Mouse (Mus musculus) stomach, embryonic 16.5 days (tissue): ENCODE measurements around the gene Zfp629. TPM values are rescaled to one million over a fixed set of nuclear protein-coding genes. Genes with fewer than 3 reads are reported as not detected.

Source experiments
- ATAC-seq: fragments of 200-750 bp; cut with Nextera tagmentation; 2 replicates; pipeline ENCODE4 v1.8.0; 2017; ENCODE audit warnings: moderate number of reproducible peaks, moderate TSS enrichment; ENCODE audit not compliant: insufficient read depth, low FRiP score
- H3K27ac ChIP-seq: fragments of 300-500 bp; sonication (generic); 2 replicates; pipeline ENCODE4 v1.5.1; 2014; ENCODE audit warnings: low read length
- H3K27me3 ChIP-seq: fragments of 300-500 bp; sonication (generic); 2 replicates; pipeline ENCODE4 v1.6.1; 2014; ENCODE audit warnings: low read length, control low read depth, mixed read lengths; ENCODE audit not compliant: control insufficient read depth, insufficient read depth
- H3K36me3 ChIP-seq: fragments of 300-500 bp; sonication (generic); 2 replicates; pipeline ENCODE4 v1.6.1; 2014; ENCODE audit warnings: low read length; ENCODE audit not compliant: control insufficient read depth, insufficient read depth
- H3K4me1 ChIP-seq: fragments of 300-500 bp; sonication (generic); 2 replicates; pipeline ENCODE4 v1.6.1; 2014; ENCODE audit warnings: low read length, control low read depth, mixed read lengths; ENCODE audit not compliant: control insufficient read depth, insufficient read depth
- H3K4me2 ChIP-seq: fragments of 300-500 bp; sonication (generic); 2 replicates; pipeline ENCODE4 v1.6.1; 2014; ENCODE audit warnings: low read depth, low read length, mixed read lengths
- H3K4me3 ChIP-seq: fragments of 300-500 bp; sonication (generic); replicated peaks from 2 replicates; pipeline ENCODE4 v1.5.1; 2014; ENCODE audit warnings: mild to moderate bottlenecking, low read length
- H3K9ac ChIP-seq: fragments of 300-500 bp; sonication (generic); 2 replicates; pipeline ENCODE4 v1.6.1; 2014; ENCODE audit warnings: low read length
- H3K9me3 ChIP-seq: fragments of 300-500 bp; sonication (generic); replicated peaks from 2 replicates; pipeline ENCODE4 v1.6.1; 2016; ENCODE audit warnings: low read length, control low read depth; ENCODE audit not compliant: control insufficient read depth
- WGBS: fragments of 180-500 bp; shearing (Covaris S2); extraction: QIAGEN DNeasy Blood & Tissue Kit; methylation state at CpG from one replicate; pipeline ENCODE4 v1.1.7; 2014; 5-methylcytosine and 5-hydroxymethylcytosine counted together
- polyA plus RNA-seq: library from polyadenylated mRNA; unstranded; fragments of >200 nt; fragmentation: Nextera tagmentation; extraction: Ambion mirVana; gene quantifications from 2 replicates; pipeline ENCODE4 v1.2.1, GENCODE M21; 2015

The Zfp629 gene
- polyA plus RNA-seq, 1 experiment from 2014 or later = 10.4 TPM

- 95% methylated on average over 29 of the region's 29 CpGs for whole genome bisulfite sequencing
- Histone ChIP-seq H3K27me3 (no peaks in the 10 kb centered on the region), H3K4me2 (no peak overlapping the region), H3K9ac (no peak overlapping the region), H3K4me1 (peaks cover 13% of the 10 kb centered on the region), H3K4me3 (no peak overlapping the region), H3K9me3 (0 out of 2 replicates have a peak, but pooled peaks cover 6% of the 10 kb centered on the region), H3K36me3 (peaks cover 49% of the 10 kb centered on the region), H3K27ac (no peak overlapping the region)
- ATAC-seq = no peak
These were observed 4.6 kb downstream of the Zfp629 start for GRCm38 (mm10) chr7:127611011-127611410.

- no peak for ATAC-seq
- Histone ChIP-seq H3K27me3 (no peaks in the 10 kb centered on the region), H3K27ac (no peak overlapping the region), H3K9ac (no peak overlapping the region), H3K36me3 (peaks cover 42% of the 10 kb centered on the region), H3K4me2 (no peak overlapping the region), H3K4me1 (no peaks in the 10 kb centered on the region), H3K4me3 (no peak overlapping the region), H3K9me3 (0 out of 2 replicates have a peak, but pooled peaks cover 6% of the 10 kb centered on the region)
- WGBS = 69% methylated on average over 6 of the region's 6 CpGs
These were observed 8.4 kb downstream of the Zfp629 start for GRCm38 (mm10) chr7:127607150-127607549.

DNA sequence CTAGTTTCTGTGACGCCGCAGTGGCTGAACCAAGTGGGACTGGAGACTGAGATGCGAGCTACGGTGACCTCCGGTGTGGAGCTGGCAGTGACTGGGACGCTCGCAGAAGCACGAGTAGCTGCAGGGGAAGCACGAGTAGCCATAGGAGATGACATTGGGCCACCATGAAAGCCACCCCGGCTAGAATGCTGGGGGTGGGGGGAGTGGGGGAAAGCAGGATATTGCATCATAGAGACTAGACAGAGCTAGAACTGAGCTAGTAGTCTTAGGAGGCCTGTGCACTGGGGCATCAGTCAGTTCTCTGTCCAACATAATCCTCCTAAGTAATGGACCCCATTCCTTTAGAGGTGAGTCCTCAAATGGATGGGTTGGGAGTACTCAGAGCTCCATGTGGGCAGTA lies 11.3 kb downstream of the Zfp629 start:
- Histone ChIP-seq H3K9me3 (no peaks in the 10 kb centered on the region), H3K4me3 (no peak overlapping the region), H3K9ac (no peak overlapping the region), H3K27me3 (no peaks in the 10 kb centered on the region), H3K4me2 (no peak overlapping the region), H3K36me3 (peaks cover 18% of the 10 kb centered on the region; the same call in 1 of the 2 replicates), H3K4me1 (no peaks in the 10 kb centered on the region), H3K27ac (no peak overlapping the region)
- no peak for ATAC-seq
- 86% methylated on average over 10 of the region's 10 CpGs for WGBS

- H3K27me3 ChIP-seq = no peaks in the 10 kb centered on the region
- no peak for ATAC-seq
- no peaks in the 10 kb centered on the region for H3K4me1 ChIP-seq
- peaks cover 6% of the 10 kb centered on the region; the same call in 1 of the 2 replicates for H3K36me3 ChIP-seq
- no peak overlapping the region for H3K4me3 ChIP-seq
- no peak overlapping the region for H3K9ac ChIP-seq
- H3K27ac ChIP-seq = no peak overlapping the region
- H3K4me2 ChIP-seq = no peak overlapping the region
- H3K9me3 ChIP-seq = no peaks in the 10 kb centered on the region
- WGBS = 91% methylated on average over 2 of the region's 2 CpGs
These were observed 12.7 kb downstream of the Zfp629 start for GRCm38 (mm10) chr7:127602903-127603302.

DNA sequence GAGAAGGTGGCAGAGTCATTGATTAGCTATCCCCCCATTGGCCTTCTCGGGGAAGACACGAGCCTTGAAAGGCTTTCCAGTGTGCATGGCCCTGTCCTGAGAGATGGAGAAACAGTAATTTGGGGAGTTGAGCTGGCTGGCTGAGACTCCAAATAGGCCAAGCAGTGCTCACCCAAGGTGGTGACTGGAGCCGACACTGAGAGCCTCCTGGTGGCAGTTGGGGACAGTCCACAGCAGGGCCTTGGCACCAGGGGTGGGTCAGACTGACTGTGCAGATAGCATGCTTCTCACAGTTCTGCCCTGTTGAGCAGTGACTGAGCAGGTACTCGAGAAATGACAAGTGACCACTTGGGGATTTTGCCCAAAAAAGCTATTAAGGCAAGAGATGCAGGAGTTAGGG lies 13.9 kb downstream of the Zfp629 start:
- 80% methylated on average over 4 of the region's 4 CpGs for WGBS
- H3K4me1 ChIP-seq = no peaks in the 10 kb centered on the region
- no peaks in the 10 kb centered on the region for H3K9me3 ChIP-seq
- ATAC-seq = no peak
- H3K27me3 ChIP-seq = no peaks in the 10 kb centered on the region
- H3K4me3 ChIP-seq = no peak overlapping the region
- peaks cover 18% of the 10 kb centered on the region for H3K36me3 ChIP-seq
- no peak overlapping the region for H3K27ac ChIP-seq
- no peak overlapping the region for H3K9ac ChIP-seq
- H3K4me2 ChIP-seq = no peak overlapping the region

DNA sequence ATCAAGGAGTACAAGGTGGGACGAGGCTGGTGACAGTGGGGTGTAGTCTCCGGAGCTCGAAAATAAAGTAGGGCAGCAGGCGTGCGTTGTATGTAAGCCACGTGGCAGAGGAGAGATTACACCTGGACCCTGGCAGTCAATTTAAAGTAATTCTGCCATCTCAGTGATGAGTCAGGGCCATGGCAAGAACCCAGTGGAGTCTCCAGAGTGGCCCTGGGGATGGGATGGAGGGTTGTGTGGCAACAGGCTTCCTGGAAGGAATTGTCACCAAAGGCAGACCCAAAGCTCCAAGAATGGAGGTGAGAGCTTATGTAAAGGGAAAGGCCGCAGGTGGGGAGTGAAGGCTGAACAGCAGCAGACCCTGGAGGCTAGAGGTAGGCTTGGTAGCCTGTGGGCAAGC lies 15.0 kb downstream of the Zfp629 start:
- Histone ChIP-seq H3K9ac (no peak overlapping the region), H3K9me3 (no peaks in the 10 kb centered on the region), H3K4me3 (no peak overlapping the region), H3K4me1 (no peaks in the 10 kb centered on the region), H3K27ac (no peak overlapping the region), H3K4me2 (no peak overlapping the region), H3K36me3 (peaks cover 29% of the 10 kb centered on the region), H3K27me3 (no peaks in the 10 kb centered on the region)
- 95% methylated on average over 7 of the region's 7 CpGs for WGBS
- ATAC-seq = no peak

DNA sequence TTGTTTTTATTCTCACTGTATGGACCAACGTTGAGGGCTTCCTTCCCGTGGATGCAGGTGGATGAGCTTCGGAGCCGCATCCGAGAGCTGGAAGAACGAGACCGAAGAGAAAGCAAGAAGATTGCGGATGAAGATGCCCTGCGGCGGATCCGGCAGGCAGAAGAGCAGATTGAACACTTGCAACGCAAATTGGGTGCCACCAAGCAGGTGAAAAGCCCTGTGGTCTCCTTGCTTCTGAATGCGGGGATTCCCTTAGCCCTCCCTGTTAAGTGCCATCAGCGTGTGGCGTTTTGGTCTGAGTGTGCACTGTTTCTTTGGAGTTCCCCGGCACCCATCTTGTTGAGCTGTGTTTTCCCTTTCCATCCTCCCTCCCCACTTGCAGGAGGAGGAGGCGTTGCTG lies 18.9 kb downstream of the Zfp629 start:
- Histone ChIP-seq H3K9ac (no peak overlapping the region), H3K36me3 (peaks cover 52% of the 10 kb centered on the region), H3K27ac (no peak overlapping the region), H3K4me3 (no peak overlapping the region), H3K9me3 (no peaks in the 10 kb centered on the region), H3K27me3 (no peaks in the 10 kb centered on the region), H3K4me2 (no peak overlapping the region), H3K4me1 (no peaks in the 10 kb centered on the region)
- no peak for ATAC-seq
- WGBS = 94% methylated on average over 17 of the region's 17 CpGs

GRCm38 (mm10) chr7:127592575-127592974 lies 23.0 kb downstream of the Zfp629 start:
- no peak for ATAC-seq
- H3K4me1 ChIP-seq = peaks cover 9% of the 10 kb centered on the region
- no peak overlapping the region for H3K27ac ChIP-seq
- H3K4me2 ChIP-seq = no peak overlapping the region
- H3K27me3 ChIP-seq = no peaks in the 10 kb centered on the region
- 90% methylated on average over 14 of the region's 14 CpGs for WGBS
- H3K9ac ChIP-seq = no peak overlapping the region
- H3K36me3 ChIP-seq = peaks cover 43% of the 10 kb centered on the region
- no peaks in the 10 kb centered on the region for H3K9me3 ChIP-seq
- H3K4me3 ChIP-seq = no peak overlapping the region

DNA sequence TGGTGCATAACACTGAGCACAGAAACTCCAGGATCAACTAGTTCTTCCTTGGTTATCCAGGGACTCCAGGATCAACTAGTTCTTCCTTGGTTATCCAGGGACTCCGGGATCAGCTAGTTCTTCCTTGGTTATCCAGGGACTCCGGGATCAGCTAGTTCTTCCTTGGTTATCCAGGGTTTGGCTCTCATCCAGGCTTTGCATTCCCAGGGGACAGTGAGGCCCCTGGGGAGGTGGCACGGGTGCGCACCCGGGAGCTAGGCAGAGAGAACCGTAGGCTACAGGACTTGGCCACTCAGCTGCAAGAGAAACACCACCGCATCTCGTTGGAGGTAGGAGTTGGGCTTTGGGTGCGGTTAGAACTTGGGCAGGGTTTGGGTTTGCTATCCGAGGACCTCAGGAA lies 24.5 kb downstream of the Zfp629 start:
- no peak overlapping the region for H3K4me3 ChIP-seq
- H3K27ac ChIP-seq = no peak overlapping the region
- H3K27me3 ChIP-seq = no peaks in the 10 kb centered on the region
- H3K9ac ChIP-seq = no peak overlapping the region
- ATAC-seq = no peak
- H3K4me2 ChIP-seq = no peak overlapping the region
- H3K36me3 ChIP-seq = peaks cover 28% of the 10 kb centered on the region
- WGBS = 86% methylated on average over 10 of the region's 10 CpGs
- H3K4me1 ChIP-seq = peaks cover 13% of the 10 kb centered on the region
- no peaks in the 10 kb centered on the region for H3K9me3 ChIP-seq

DNA sequence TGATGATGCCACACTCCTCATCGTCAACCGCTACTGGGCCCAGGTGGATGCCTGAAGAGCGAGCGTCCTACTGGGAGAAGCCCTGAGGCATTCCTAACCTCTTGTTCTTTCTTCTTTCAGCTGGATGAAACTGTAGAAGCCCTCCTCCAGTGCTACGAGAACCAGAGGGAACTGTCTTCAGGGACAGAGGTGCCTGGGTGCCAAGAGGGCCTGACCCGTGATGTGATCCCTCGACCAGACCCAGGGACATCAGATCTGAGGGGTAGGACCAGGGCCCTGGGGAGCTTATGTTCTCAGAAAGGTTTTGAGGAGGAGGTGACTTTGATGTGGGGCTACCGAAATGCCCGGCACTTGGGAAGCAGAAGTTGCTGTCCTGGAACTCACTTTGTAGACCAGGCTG lies 26.0 kb downstream of the Zfp629 start:
- Histone ChIP-seq H3K9me3 (no peaks in the 10 kb centered on the region), H3K27me3 (no peaks in the 10 kb centered on the region), H3K36me3 (peaks cover 13% of the 10 kb centered on the region), H3K9ac (peak overlapping the region; percentile 89; the same call in 1 of the 2 replicates), H3K27ac (no peak overlapping the region), H3K4me3 (peak overlapping the region; percentile 72), H3K4me1 (peaks cover 13% of the 10 kb centered on the region), H3K4me2 (peak overlapping the region; percentile 78)
- 92% methylated on average over 9 of the region's 9 CpGs for WGBS
- ATAC-seq = no peak
